Mouse (Mus musculus) midbrain, embryonic 13.5 days (tissue): ENCODE measurements around the gene Gpha2. TPM values are rescaled to one million over a fixed set of nuclear protein-coding genes. Genes with fewer than 3 reads are reported as not detected.

ENCODE experiments used
- ATAC-seq: fragments of 200-750 bp; cut with Nextera tagmentation; 2 replicates; pipeline ENCODE4 v1.8.0; 2017; ENCODE audit warnings: mild to moderate bottlenecking, moderate TSS enrichment, moderate library complexity
- H3K27ac ChIP-seq: fragments of 300-500 bp; sonication (generic); 2 replicates; pipeline ENCODE4 v1.5.1; 2015; ENCODE audit warnings: inconsistent platforms, mild to moderate bottlenecking, moderate library complexity
- H3K27me3 ChIP-seq: fragments of 300-500 bp; sonication (generic); 2 replicates; pipeline ENCODE4 v1.6.1; 2015; ENCODE audit warnings: mild to moderate bottlenecking, inconsistent platforms
- H3K36me3 ChIP-seq: fragments of 300-500 bp; sonication (generic); 2 replicates; pipeline ENCODE4 v1.6.1; 2015; ENCODE audit warnings: mild to moderate bottlenecking, inconsistent platforms
- H3K4me1 ChIP-seq: fragments of 300-500 bp; sonication (generic); replicated peaks from 2 replicates; pipeline ENCODE4 v1.6.1; 2015; ENCODE audit warnings: inconsistent platforms
- H3K4me2 ChIP-seq: fragments of 300-500 bp; sonication (generic); replicated peaks from 2 replicates; pipeline ENCODE4 v1.6.1; 2015; ENCODE audit warnings: moderate library complexity, mild to moderate bottlenecking, inconsistent platforms
- H3K4me3 ChIP-seq: fragments of 300-500 bp; sonication (generic); replicated peaks from 2 replicates; pipeline ENCODE4 v1.5.1; 2015; ENCODE audit warnings: mild to moderate bottlenecking, inconsistent platforms
- H3K9ac ChIP-seq: fragments of 300-500 bp; sonication (generic); replicated peaks from 2 replicates; pipeline ENCODE4 v1.6.1; 2015; ENCODE audit warnings: mild to moderate bottlenecking, inconsistent platforms
- H3K9me3 ChIP-seq: fragments of 300-500 bp; sonication (generic); 2 replicates; pipeline ENCODE4 v1.6.1; 2016; ENCODE audit warnings: mild to moderate bottlenecking, inconsistent platforms
- WGBS: fragments of 180-500 bp; shearing (Covaris S2); methylation state at CpG from one replicate; pipeline ENCODE4 v1.1.7; 2015; 5-methylcytosine and 5-hydroxymethylcytosine counted together
- polyA plus RNA-seq: library from polyadenylated mRNA; unstranded; fragments of >200 nt; fragmentation: Nextera tagmentation; extraction: Ambion mirVana; gene quantifications from 2 replicates; pipeline ENCODE4 v1.2.1, GENCODE M21; 2015

Gene Gpha2
- polyA plus RNA-seq, 1 experiment from 2014 or later = not detected

GRCm38 (mm10) chr19:6233647-6234046, 7.5 kb downstream of the Gpha2 start:
- H3K36me3 ChIP-seq = peaks cover 50% of the 10 kb centered on the region
- H3K9me3 ChIP-seq = no peaks in the 10 kb centered on the region
- ATAC-seq = no peak
- peaks cover 22% of the 10 kb centered on the region for H3K4me1 ChIP-seq
- H3K27me3 ChIP-seq = no peaks in the 10 kb centered on the region
- no peak overlapping the region for H3K9ac ChIP-seq
- H3K27ac ChIP-seq = no peak overlapping the region
- H3K4me3 ChIP-seq = no peak overlapping the region
- no peak overlapping the region for H3K4me2 ChIP-seq
- 86% methylated on average over 16 of the region's 16 CpGs for WGBS

- ATAC-seq = no peak
- H3K9me3 ChIP-seq = no peaks in the 10 kb centered on the region
- H3K36me3 ChIP-seq = peaks cover 41% of the 10 kb centered on the region
- peak overlapping the region; percentile 84 for H3K4me2 ChIP-seq
- peaks cover 22% of the 10 kb centered on the region for H3K4me1 ChIP-seq
- H3K4me3 ChIP-seq = peak overlapping the region; percentile 86
- H3K27ac ChIP-seq = no peak overlapping the region
- 60% methylated on average over 11 of the region's 11 CpGs for WGBS
- no peaks in the 10 kb centered on the region for H3K27me3 ChIP-seq
- H3K9ac ChIP-seq = peak overlapping the region; percentile 94
Observed at GRCm38 (mm10) chr19:6234337-6235083, 8.3 kb downstream of the Gpha2 start.

- ATAC-seq = peak; percentile 93
- peak within 1 kb of the TSS; percentile 84 for H3K4me2 ChIP-seq
- H3K4me3 ChIP-seq = peak within 1 kb of the TSS; percentile 86
- 2% methylated on average over 48 of the region's 48 CpGs for WGBS
- no peaks in the 10 kb centered on the region for H3K9me3 ChIP-seq
- peaks cover 22% of the 10 kb centered on the region for H3K4me1 ChIP-seq
- H3K27ac ChIP-seq = peak within 1 kb of the TSS; percentile 85
- H3K36me3 ChIP-seq = peaks cover 32% of the 10 kb centered on the region
- peak within 1 kb of the TSS; percentile 94 for H3K9ac ChIP-seq
- H3K27me3 ChIP-seq = no peaks in the 10 kb centered on the region
Observed at GRCm38 (mm10) chr19:6235084-6236052, 9.2 kb downstream of the Gpha2 start, which contains the start of gene Ppp2r5b. Gene Ppp2r5b (minus strand): TSS chr19:6235872.

GRCm38 (mm10) chr19:6236053-6236441, 9.9 kb downstream of the Gpha2 start:
- H3K27ac ChIP-seq = peak overlapping the region; percentile 85
- H3K27me3 ChIP-seq = no peaks in the 10 kb centered on the region
- peak; percentile 91 for ATAC-seq
- H3K9me3 ChIP-seq = no peaks in the 10 kb centered on the region
- peak overlapping the region; percentile 86 for H3K4me3 ChIP-seq
- H3K4me2 ChIP-seq = peak overlapping the region; percentile 84
- H3K36me3 ChIP-seq = peaks cover 26% of the 10 kb centered on the region
- peaks cover 24% of the 10 kb centered on the region for H3K4me1 ChIP-seq
- WGBS = 0% methylated on average over 9 of the region's 9 CpGs
- peak overlapping the region; percentile 94 for H3K9ac ChIP-seq

- Histone ChIP-seq H3K27me3 (no peaks in the 10 kb centered on the region), H3K36me3 (peaks cover 18% of the 10 kb centered on the region), H3K4me3 (no peak overlapping the region), H3K4me1 (peaks cover 24% of the 10 kb centered on the region), H3K4me2 (no peak overlapping the region; the same call in 1 of the 2 replicates), H3K9ac (no peak overlapping the region), H3K27ac (no peak overlapping the region), H3K9me3 (no peaks in the 10 kb centered on the region)
- 75% methylated on average over 7 of the region's 7 CpGs for WGBS
- ATAC-seq = no peak
Observed at GRCm38 (mm10) chr19:6236842-6237241, 10.7 kb downstream of the Gpha2 start.

- no peak overlapping the region for H3K9ac ChIP-seq
- H3K4me3 ChIP-seq = no peak overlapping the region
- no peaks in the 10 kb centered on the region for H3K27me3 ChIP-seq
- no peak overlapping the region for H3K27ac ChIP-seq
- ATAC-seq = no peak
- H3K9me3 ChIP-seq = no peaks in the 10 kb centered on the region
- no peak overlapping the region for H3K4me2 ChIP-seq
- H3K4me1 ChIP-seq = peaks cover 37% of the 10 kb centered on the region
- H3K36me3 ChIP-seq = 0 out of 2 replicates have a peak, but pooled peaks cover under 1% of the 10 kb centered on the region
Observed at GRCm38 (mm10) chr19:6238740-6239139, 12.6 kb downstream of the Gpha2 start.

GRCm38 (mm10) chr19:6240136-6240535, 14.0 kb downstream of the Gpha2 start:
- WGBS = 91% methylated on average over 1 of the region's 1 CpGs
- Histone ChIP-seq H3K9ac (no peak overlapping the region), H3K9me3 (no peaks in the 10 kb centered on the region), H3K36me3 (peaks cover 8% of the 10 kb centered on the region), H3K27ac (no peak overlapping the region), H3K4me3 (no peak overlapping the region), H3K27me3 (no peaks in the 10 kb centered on the region), H3K4me1 (peaks cover 23% of the 10 kb centered on the region), H3K4me2 (no peak overlapping the region)
- no peak for ATAC-seq

- Histone ChIP-seq H3K36me3 (peaks cover 14% of the 10 kb centered on the region), H3K4me1 (peaks cover 21% of the 10 kb centered on the region), H3K27me3 (no peaks in the 10 kb centered on the region), H3K4me3 (0 out of 2 replicates have a peak overlapping the region, but pooled peaks have one; percentile 88), H3K4me2 (peak overlapping the region; percentile 91), H3K9me3 (no peaks in the 10 kb centered on the region), H3K27ac (peak overlapping the region; percentile 45), H3K9ac (no peak overlapping the region)
- 29% methylated on average over 5 of the region's 5 CpGs for WGBS
- ATAC-seq = no peak
Observed at GRCm38 (mm10) chr19:6240725-6241124, 14.5 kb downstream of the Gpha2 start.

GRCm38 (mm10) chr19:6241274-6242107, 15.3 kb downstream of the Gpha2 start, which contains the start of gene Atg2a:
Gene Atg2a (plus strand): TSS chr19:6241668.
- Histone ChIP-seq H3K4me3 (peak within 1 kb of the TSS; percentile 88), H3K4me1 (peaks cover 18% of the 10 kb centered on the region), H3K9ac (peak within 1 kb of the TSS; percentile 93), H3K36me3 (peaks cover 22% of the 10 kb centered on the region), H3K27me3 (no peaks in the 10 kb centered on the region), H3K27ac (peak within 1 kb of the TSS; percentile 61), H3K9me3 (no peaks in the 10 kb centered on the region), H3K4me2 (peak within 1 kb of the TSS; percentile 91)
- ATAC-seq = peak; percentile 93
- WGBS = under 1% methylated on average over 55 of the region's 55 CpGs

GRCm38 (mm10) chr19:6242281-6242680, 16.1 kb downstream of the Gpha2 start:
- peak overlapping the region; percentile 93 for H3K9ac ChIP-seq
- H3K27ac ChIP-seq = no peak overlapping the region
- peak overlapping the region; percentile 88 for H3K4me3 ChIP-seq
- H3K36me3 ChIP-seq = peaks cover 30% of the 10 kb centered on the region
- peak overlapping the region; percentile 91 for H3K4me2 ChIP-seq
- H3K4me1 ChIP-seq = peaks cover 16% of the 10 kb centered on the region
- 0 out of 2 replicates have a peak, but pooled peaks have one; percentile 6 for ATAC-seq
- no peaks in the 10 kb centered on the region for H3K27me3 ChIP-seq
- 3% methylated on average over 4 of the region's 4 CpGs for WGBS
- no peaks in the 10 kb centered on the region for H3K9me3 ChIP-seq

GRCm38 (mm10) chr19:6243226-6243625, 17.0 kb downstream of the Gpha2 start:
- H3K4me1 ChIP-seq = peaks cover 16% of the 10 kb centered on the region
- WGBS = 85% methylated on average over 5 of the region's 5 CpGs
- peak overlapping the region; percentile 91; the same call in 1 of the 2 replicates for H3K4me2 ChIP-seq
- H3K27me3 ChIP-seq = no peaks in the 10 kb centered on the region
- H3K9me3 ChIP-seq = no peaks in the 10 kb centered on the region
- no peak overlapping the region for H3K9ac ChIP-seq
- H3K4me3 ChIP-seq = no peak overlapping the region
- no peak overlapping the region for H3K27ac ChIP-seq
- ATAC-seq = no peak
- H3K36me3 ChIP-seq = peaks cover 39% of the 10 kb centered on the region
